Mouse (Mus musculus): ENCODE data around the gene Esyt2. TPM values are rescaled to one million over a fixed set of nuclear protein-coding genes. Genes with fewer than 3 reads are reported as not detected.

Esyt2 gene
- polyA plus RNA-seq, 1 experiment from 2014 or later, result 20.9 TPM

GRCm38 (mm10) chr12:116352404-116352803 is 71.4 kb downstream of the Esyt2 start:
- Histone ChIP-seq H3K4me1 (replicated peaks; ENCODE audit: control insufficient read depth, insufficient read depth, low read length) (no peaks in the 10 kb centered on the region), H3K9me3 (ENCODE audit: control insufficient read depth, low read length) (no peaks in the 10 kb centered on the region), H3K4me2 (no peak overlapping the region), H3K4me3 (ENCODE audit: low read depth, low read length) (no peak overlapping the region), H3K9ac (ENCODE audit: low read depth, low read length) (no peak overlapping the region), H3K36me3 (ENCODE audit: control insufficient read depth, insufficient read depth, low read length) (no peaks in the 10 kb centered on the region; the same call in 1 of the 2 replicates), H3K27me3 (replicated peaks; ENCODE audit: control insufficient read depth, insufficient read depth, low read length) (no peaks in the 10 kb centered on the region), H3K27ac (ENCODE audit: low read depth, low read length) (no peak overlapping the region)
- ATAC-seq (replicated peaks; ENCODE audit: low FRiP score) (no peak), DNase-seq (ENCODE audit: low spot score) (no peak)
- WGBS, result 86% methylated on average over 5 of the region's 5 CpGs

GRCm38 (mm10) chr12:116354694-116355093 is 73.7 kb downstream of the Esyt2 start:
- 82% methylated on average over 3 of the region's 3 CpGs for WGBS
- Histone ChIP-seq H3K9me3 (ENCODE audit: control insufficient read depth, low read length) (no peaks in the 10 kb centered on the region), H3K4me1 (replicated peaks; ENCODE audit: control insufficient read depth, insufficient read depth, low read length) (no peaks in the 10 kb centered on the region), H3K4me2 (no peak overlapping the region), H3K27ac (ENCODE audit: low read depth, low read length) (no peak overlapping the region), H3K9ac (ENCODE audit: low read depth, low read length) (no peak overlapping the region), H3K27me3 (replicated peaks; ENCODE audit: control insufficient read depth, insufficient read depth, low read length) (no peaks in the 10 kb centered on the region), H3K36me3 (ENCODE audit: control insufficient read depth, insufficient read depth, low read length) (no peaks in the 10 kb centered on the region; the same call in 1 of the 2 replicates), H3K4me3 (ENCODE audit: low read depth, low read length) (no peak overlapping the region)
- DNase-seq (ENCODE audit: low spot score) (no peak), ATAC-seq (replicated peaks; ENCODE audit: low FRiP score) (peak; percentile 35; the same call in 1 of the 2 replicates)

DNA sequence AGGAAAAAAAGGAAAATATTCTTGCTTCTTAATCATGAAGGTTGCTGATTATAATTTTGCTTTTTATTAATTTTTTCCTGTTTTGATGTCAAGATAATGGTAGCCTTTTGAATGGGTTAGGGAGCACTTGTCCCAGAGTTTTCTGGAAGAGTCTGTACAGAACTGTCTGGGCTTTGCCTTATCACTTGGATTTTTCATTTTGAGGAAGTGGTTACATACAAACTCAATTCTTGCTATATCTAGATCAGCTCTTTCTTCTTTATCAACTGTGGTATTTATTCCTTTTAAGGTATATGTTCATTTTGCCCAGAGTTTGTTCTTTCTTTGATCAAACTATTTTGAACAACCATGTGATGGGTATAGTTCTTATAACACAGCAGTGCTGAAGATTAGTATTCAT is 81.1 kb downstream of the Esyt2 start:
- Histone ChIP-seq H3K4me3 (ENCODE audit: low read depth, low read length) (no peak overlapping the region), H3K4me1 (replicated peaks; ENCODE audit: control insufficient read depth, insufficient read depth, low read length) (no peaks in the 10 kb centered on the region), H3K27me3 (replicated peaks; ENCODE audit: control insufficient read depth, insufficient read depth, low read length) (no peaks in the 10 kb centered on the region), H3K9ac (ENCODE audit: low read depth, low read length) (no peak overlapping the region), H3K36me3 (ENCODE audit: control insufficient read depth, insufficient read depth, low read length) (peaks cover 6% of the 10 kb centered on the region; the same call in 1 of the 2 replicates), H3K9me3 (ENCODE audit: control insufficient read depth, low read length) (no peaks in the 10 kb centered on the region), H3K4me2 (no peak overlapping the region), H3K27ac (ENCODE audit: low read depth, low read length) (no peak overlapping the region)
- ATAC-seq (replicated peaks; ENCODE audit: low FRiP score), result no peak
- DNase-seq (ENCODE audit: low spot score), result no peak

- no peak overlapping the region for H3K9ac ChIP-seq (ENCODE audit: low read depth, low read length)
- no peaks in the 10 kb centered on the region for H3K9me3 ChIP-seq (ENCODE audit: control insufficient read depth, low read length)
- 83% methylated on average over 3 of the region's 3 CpGs for WGBS
- DNase-seq (ENCODE audit: low spot score) (no peak), ATAC-seq (replicated peaks; ENCODE audit: low FRiP score) (no peak)
- H3K4me1 ChIP-seq (replicated peaks; ENCODE audit: control insufficient read depth, insufficient read depth, low read length), result no peaks in the 10 kb centered on the region
- H3K27ac ChIP-seq (ENCODE audit: low read depth, low read length), result no peak overlapping the region
- peaks cover 9% of the 10 kb centered on the region; the same call in 1 of the 2 replicates for H3K36me3 ChIP-seq (ENCODE audit: control insufficient read depth, insufficient read depth, low read length)
- H3K4me2 ChIP-seq, result no peak overlapping the region
- no peak overlapping the region for H3K4me3 ChIP-seq (ENCODE audit: low read depth, low read length)
- no peaks in the 10 kb centered on the region for H3K27me3 ChIP-seq (replicated peaks; ENCODE audit: control insufficient read depth, insufficient read depth, low read length)
Observed at GRCm38 (mm10) chr12:116366900-116367299, 85.9 kb downstream of the Esyt2 start.

DNA sequence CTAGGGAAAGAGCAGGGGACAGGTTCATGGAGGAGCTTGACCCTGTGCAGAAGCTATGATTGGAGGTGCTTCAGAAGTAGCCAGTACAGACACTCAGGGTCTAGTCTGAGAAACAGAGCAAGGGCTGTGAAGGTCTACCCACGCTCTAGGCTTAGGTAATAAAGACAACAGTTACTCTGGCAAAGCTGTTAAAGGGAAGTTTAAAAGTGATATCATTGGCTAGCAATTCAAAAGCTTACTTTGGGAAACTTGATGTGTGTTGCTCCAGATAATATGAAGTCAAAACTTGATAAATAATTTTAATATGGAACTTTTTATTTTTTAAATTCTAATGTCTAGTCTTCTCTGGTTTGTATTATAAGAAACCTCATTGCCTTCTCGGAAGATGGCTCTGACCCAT is 86.3 kb downstream of the Esyt2 start:
- Histone ChIP-seq H3K4me1 (replicated peaks; ENCODE audit: control insufficient read depth, insufficient read depth, low read length) (no peaks in the 10 kb centered on the region), H3K4me2 (no peak overlapping the region), H3K36me3 (ENCODE audit: control insufficient read depth, insufficient read depth, low read length) (peaks cover 9% of the 10 kb centered on the region; the same call in 1 of the 2 replicates), H3K27me3 (replicated peaks; ENCODE audit: control insufficient read depth, insufficient read depth, low read length) (no peaks in the 10 kb centered on the region), H3K9ac (ENCODE audit: low read depth, low read length) (no peak overlapping the region), H3K9me3 (ENCODE audit: control insufficient read depth, low read length) (no peaks in the 10 kb centered on the region), H3K27ac (ENCODE audit: low read depth, low read length) (no peak overlapping the region), H3K4me3 (ENCODE audit: low read depth, low read length) (no peak overlapping the region)
- WGBS, result 92% methylated on average over 2 of the region's 2 CpGs
- DNase-seq (ENCODE audit: low spot score) (no peak), ATAC-seq (replicated peaks; ENCODE audit: low FRiP score) (no peak)

DNA sequence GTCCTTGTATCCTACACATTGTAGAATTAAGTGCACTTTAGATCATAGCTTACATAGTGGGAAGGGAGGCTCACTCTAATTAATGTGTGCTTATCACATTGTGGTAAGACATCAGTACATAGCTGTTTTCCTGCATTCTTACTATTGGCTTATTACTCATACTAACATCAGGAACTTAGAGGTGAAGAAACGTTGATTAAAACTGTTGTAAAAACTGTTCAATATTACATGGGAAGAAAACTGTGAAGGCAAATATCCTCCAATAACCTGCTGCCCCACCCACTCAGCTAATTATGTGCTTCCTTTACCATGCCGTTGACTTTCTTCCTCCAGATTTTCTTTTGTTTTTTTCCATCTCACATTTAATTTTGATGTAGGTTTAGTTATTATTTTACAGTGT is 87.9 kb downstream of the Esyt2 start:
- DNase-seq (ENCODE audit: low spot score) (no peak), ATAC-seq (replicated peaks; ENCODE audit: low FRiP score) (no peak)
- no peak overlapping the region for H3K4me3 ChIP-seq (ENCODE audit: low read depth, low read length)
- H3K27me3 ChIP-seq (replicated peaks; ENCODE audit: control insufficient read depth, insufficient read depth, low read length), result no peaks in the 10 kb centered on the region
- peaks cover 9% of the 10 kb centered on the region; the same call in 1 of the 2 replicates for H3K36me3 ChIP-seq (ENCODE audit: control insufficient read depth, insufficient read depth, low read length)
- WGBS, result 80% methylated on average over 2 of the region's 2 CpGs
- H3K4me2 ChIP-seq, result no peak overlapping the region
- no peaks in the 10 kb centered on the region for H3K4me1 ChIP-seq (replicated peaks; ENCODE audit: control insufficient read depth, insufficient read depth, low read length)
- H3K9ac ChIP-seq (ENCODE audit: low read depth, low read length), result no peak overlapping the region
- H3K9me3 ChIP-seq (ENCODE audit: control insufficient read depth, low read length), result no peaks in the 10 kb centered on the region
- H3K27ac ChIP-seq (ENCODE audit: low read depth, low read length), result no peak overlapping the region

DNA sequence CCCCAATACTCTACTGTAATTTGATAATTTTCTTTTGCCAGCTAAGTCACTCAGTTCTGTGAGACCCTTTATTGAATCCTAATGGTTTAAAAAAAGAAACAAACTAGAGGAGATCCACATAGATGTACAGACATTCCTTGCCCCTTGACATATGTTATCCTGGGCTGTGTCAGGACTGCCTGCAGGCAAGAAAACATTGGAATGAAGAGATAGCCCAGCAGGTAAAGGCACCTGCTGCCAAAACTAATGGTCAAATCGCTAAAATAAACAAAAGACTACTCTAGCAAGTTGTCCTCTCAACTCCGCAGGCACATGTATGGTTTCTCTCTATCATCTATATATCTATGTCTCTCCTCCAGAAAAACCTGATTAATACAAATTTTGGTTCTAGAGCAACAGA is 102.1 kb downstream of the Esyt2 start:
- no peak overlapping the region for H3K4me3 ChIP-seq (ENCODE audit: low read depth, low read length)
- no peaks in the 10 kb centered on the region for H3K4me1 ChIP-seq (replicated peaks; ENCODE audit: control insufficient read depth, insufficient read depth, low read length)
- H3K9me3 ChIP-seq (ENCODE audit: control insufficient read depth, low read length), result no peaks in the 10 kb centered on the region
- H3K4me2 ChIP-seq, result no peak overlapping the region
- no peak for ATAC-seq (replicated peaks; ENCODE audit: low FRiP score)
- H3K36me3 ChIP-seq (ENCODE audit: control insufficient read depth, insufficient read depth, low read length), result no peaks in the 10 kb centered on the region
- no peak overlapping the region for H3K9ac ChIP-seq (ENCODE audit: low read depth, low read length)
- no peaks in the 10 kb centered on the region for H3K27me3 ChIP-seq (replicated peaks; ENCODE audit: control insufficient read depth, insufficient read depth, low read length)
- 81% methylated on average over 2 of the region's 2 CpGs for WGBS
- no peak overlapping the region for H3K27ac ChIP-seq (ENCODE audit: low read depth, low read length)
- no peak for DNase-seq (ENCODE audit: low spot score)

DNA sequence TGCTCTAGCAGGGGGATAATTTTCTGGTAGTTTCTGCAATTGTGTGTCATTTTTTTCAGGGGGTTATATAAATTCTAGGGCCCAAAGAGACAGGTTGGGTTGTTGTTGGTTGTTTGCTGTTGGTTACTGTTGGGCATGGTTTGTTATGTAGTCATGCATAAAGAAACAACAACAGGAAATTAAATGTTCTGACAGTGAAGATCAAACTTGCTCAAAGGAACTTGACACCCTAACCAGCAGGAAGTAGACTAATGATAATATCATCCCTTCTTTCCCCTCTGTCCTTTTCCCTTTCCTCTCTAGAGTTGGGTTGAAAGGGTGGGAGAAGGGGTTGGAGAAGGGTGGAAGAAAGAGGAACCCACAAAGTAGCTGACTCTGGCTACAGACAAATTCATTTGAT is 103.0 kb downstream of the Esyt2 start:
- no peaks in the 10 kb centered on the region for H3K4me1 ChIP-seq (replicated peaks; ENCODE audit: control insufficient read depth, insufficient read depth, low read length)
- H3K27ac ChIP-seq (ENCODE audit: low read depth, low read length), result no peak overlapping the region
- H3K4me3 ChIP-seq (ENCODE audit: low read depth, low read length), result no peak overlapping the region
- DNase-seq (ENCODE audit: low spot score), result no peak
- no peaks in the 10 kb centered on the region for H3K36me3 ChIP-seq (ENCODE audit: control insufficient read depth, insufficient read depth, low read length)
- no peaks in the 10 kb centered on the region for H3K27me3 ChIP-seq (replicated peaks; ENCODE audit: control insufficient read depth, insufficient read depth, low read length)
- H3K9ac ChIP-seq (ENCODE audit: low read depth, low read length), result no peak overlapping the region
- H3K9me3 ChIP-seq (ENCODE audit: control insufficient read depth, low read length), result no peaks in the 10 kb centered on the region
- no peak overlapping the region for H3K4me2 ChIP-seq
- no peak for ATAC-seq (replicated peaks; ENCODE audit: low FRiP score)

GRCm38 (mm10) chr12:116386802-116387201 is 105.8 kb downstream of the Esyt2 start:
- Histone ChIP-seq H3K9me3 (ENCODE audit: control insufficient read depth, low read length) (no peaks in the 10 kb centered on the region), H3K27ac (ENCODE audit: low read depth, low read length) (no peak overlapping the region), H3K36me3 (ENCODE audit: control insufficient read depth, insufficient read depth, low read length) (no peaks in the 10 kb centered on the region), H3K27me3 (replicated peaks; ENCODE audit: control insufficient read depth, insufficient read depth, low read length) (no peaks in the 10 kb centered on the region), H3K4me3 (ENCODE audit: low read depth, low read length) (no peak overlapping the region), H3K9ac (ENCODE audit: low read depth, low read length) (no peak overlapping the region), H3K4me1 (replicated peaks; ENCODE audit: control insufficient read depth, insufficient read depth, low read length) (no peaks in the 10 kb centered on the region), H3K4me2 (no peak overlapping the region)
- no peak for ATAC-seq (replicated peaks; ENCODE audit: low FRiP score)
- no peak for DNase-seq (ENCODE audit: low spot score)
- 81% methylated on average over 1 of the region's 1 CpGs for WGBS
